Mouse (Mus musculus): Measurements from ENCODE around the gene Smbd1. TPM values are rescaled to one million over a fixed set of nuclear protein-coding genes. Genes with fewer than 3 reads are reported as not detected.
A peak's percentile ranks its signal among the peaks of the same experiment; 100 is the strongest.

Gene Smbd1
- total RNA-seq, 1 experiment from 2014 or later, result not detected

DNA sequence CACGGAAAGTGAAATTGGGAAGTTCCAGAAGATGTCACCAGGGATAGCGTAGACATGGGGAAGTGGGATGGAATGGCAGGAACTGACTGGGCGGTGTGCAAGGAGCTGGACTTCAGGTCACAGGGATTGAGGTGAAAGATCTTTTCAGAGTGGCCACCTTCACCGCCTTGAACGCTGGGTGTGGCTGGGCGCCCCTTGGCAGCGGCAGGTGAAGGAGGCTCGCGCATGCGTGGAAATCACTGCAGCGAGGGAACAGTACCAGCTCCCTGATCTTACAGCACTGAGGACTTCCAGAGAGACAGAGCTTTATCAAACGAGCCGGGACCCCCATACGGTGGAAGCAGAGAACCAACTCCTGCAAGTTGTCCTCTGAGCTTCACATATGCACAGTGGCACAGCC lies 4.3 kb upstream of the Smbd1 start:
- 0 out of 2 replicates have a peak, but pooled peaks have one; percentile 38 for ATAC-seq (replicated peaks; ENCODE audit: low read depth, poor library complexity, severe bottlenecking)

DNA sequence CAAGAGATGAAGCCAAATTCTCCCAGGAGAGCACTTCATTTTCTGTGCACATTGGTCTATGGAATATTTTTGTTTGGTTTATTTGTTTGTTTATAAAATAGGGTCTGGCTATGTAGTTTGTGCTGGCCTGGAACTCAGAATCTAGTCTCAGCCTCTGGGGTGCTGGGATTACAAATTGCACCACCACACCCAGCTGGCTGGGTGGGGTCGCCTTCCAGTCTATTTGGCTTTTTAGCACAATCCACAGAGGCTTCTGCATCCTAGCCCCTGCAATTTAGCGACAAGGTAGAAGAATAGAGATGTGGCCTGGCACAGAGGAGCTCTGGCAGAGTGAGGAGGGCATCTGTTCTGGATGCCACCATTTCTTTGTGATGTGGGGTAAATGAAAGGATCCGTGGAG lies 3.5 kb upstream of the Smbd1 start:
- no peak for ATAC-seq (replicated peaks; ENCODE audit: low read depth, poor library complexity, severe bottlenecking)

DNA sequence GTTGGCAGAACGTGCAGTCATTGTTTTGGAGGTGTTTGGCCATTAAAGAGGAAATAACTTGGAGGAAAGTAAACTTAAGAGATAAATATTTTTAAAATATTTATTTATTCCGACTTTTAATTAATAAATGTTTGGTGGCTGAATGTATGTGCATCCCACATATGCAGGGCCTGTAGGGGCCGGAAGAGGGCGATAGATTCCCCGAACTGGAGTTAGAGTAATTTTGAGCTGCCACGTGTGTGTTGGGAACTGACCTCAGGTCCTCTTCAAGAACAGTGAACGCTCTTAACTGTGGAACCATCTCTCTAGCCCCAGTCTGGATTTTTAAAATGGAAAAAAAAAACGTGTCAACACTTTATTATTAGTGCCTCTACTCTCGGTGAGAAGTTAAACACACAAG lies 3.1 kb upstream of the Smbd1 start:
- ATAC-seq (replicated peaks; ENCODE audit: low read depth, poor library complexity, severe bottlenecking), result no peak

DNA sequence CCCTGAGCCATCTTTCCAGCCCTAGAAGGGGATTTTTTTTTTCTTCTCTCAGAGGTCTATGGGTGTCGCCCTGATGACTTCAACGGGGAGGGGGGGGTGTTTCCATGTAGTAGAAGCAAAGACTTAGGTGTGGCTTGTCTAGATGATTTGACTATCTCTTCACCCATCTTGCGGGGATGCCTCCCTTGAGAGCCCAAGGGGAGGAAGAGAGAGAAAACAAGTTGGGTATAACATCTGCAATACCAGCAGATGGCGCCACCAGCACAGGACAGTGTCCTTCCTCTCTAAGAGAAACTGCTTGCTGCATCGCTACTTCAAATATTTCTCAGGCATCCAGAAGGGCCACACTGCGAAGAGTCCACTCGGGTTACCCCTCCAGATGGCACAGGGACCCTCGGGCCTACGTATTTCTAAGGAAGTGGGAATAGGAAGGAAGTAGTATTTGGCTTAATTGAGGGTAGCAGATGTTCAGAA lies 2.6 kb upstream of the Smbd1 start:
- ATAC-seq (replicated peaks; ENCODE audit: low read depth, poor library complexity, severe bottlenecking), result peak; percentile 93

DNA sequence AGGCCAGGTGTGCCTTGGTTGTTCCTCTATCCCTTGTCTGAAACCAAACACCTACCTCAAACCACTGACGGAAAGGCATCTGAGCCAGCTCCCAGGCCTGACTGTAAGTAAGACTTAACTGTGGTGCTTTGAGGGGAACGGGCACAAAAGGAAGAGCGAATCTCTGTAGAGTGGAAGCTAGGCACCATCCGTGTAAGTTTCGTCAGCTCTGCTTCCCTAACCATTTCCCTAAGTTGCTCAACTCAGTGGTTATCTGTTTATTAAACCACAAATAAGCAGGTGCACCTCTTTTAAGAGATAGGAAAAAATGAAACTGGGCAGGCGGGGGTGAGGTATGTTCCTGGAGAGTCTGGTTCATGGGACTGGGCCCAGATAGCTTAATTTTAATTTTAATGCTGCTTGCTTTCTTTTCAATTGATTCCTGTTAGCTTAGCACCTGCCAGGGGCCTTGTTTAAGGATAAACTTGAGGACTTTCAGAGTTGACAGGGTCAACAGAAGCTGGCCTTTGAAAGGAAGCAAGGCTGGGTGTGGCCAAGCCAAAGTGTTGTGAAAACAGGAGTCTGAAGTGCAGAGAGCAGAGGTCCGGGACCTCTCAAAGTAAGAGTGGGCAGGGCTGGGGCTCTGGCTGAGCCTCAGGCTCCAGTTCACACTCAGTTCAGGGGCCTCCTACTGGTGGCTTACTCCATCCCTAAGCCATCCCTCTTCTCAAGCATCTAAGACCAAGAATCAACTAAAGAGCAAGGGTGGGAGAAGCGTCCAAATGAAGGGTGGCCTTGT lies 2.7 kb downstream of the Smbd1 start:
- 0 out of 2 replicates have a peak, but pooled peaks have one; percentile 15 for ATAC-seq (replicated peaks; ENCODE audit: low read depth, poor library complexity, severe bottlenecking)

- ATAC-seq (replicated peaks; ENCODE audit: low read depth, poor library complexity, severe bottlenecking), result 0 out of 2 replicates have a peak, but pooled peaks have one; percentile 29
Measured at GRCm38 (mm10) chr16:32805151-32805550, 5.1 kb downstream of the Smbd1 start.

DNA sequence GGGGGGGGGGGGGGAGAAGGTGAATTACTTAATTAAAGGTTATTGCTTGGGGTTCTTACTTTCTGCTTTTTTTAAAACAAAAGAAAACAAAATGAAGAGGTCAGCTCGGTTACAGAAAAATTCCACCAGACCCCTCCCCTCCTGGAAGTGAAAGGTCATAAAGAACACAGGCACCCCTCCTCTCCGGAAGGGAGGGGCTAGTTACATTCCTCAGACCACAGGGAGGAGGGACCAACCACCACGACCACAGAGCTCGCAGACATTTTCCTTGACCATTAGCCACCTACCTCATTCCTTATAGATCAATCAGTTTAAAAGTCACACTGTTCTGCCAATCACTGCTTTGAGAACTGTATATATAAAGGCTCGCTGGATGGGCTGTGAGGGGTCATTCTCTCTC lies 6.4 kb downstream of the Smbd1 start:
- ATAC-seq (replicated peaks; ENCODE audit: low read depth, poor library complexity, severe bottlenecking), result no peak

DNA sequence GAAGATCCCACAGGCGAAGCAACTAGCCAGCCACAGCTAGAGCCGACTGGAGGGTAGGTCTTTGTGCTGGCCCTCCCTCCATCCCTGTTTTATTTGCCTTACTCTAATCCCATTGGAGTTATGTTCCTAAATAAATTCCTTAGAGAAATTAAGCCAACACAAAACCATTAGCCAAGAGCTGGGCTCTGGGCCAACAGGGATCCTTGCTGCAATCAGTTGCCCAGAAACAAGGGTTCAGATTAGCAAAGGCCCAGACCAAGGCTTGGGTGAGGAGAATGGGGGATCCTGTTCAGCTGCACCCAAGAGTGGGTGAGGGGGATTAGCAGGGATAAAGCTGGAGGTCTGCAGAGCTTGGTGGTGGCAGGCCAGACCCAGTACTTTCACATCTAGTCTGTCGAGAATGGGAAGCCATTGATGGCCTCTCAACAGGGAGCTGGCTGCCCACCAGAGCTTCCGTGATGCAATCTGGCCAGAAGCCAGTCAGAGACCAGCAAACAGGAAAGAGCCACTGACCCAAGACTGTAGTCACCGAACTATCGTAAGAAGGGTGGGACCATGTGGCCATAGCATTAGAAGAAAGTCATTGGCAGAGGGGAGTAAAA lies 6.9 kb downstream of the Smbd1 start:
- 0 out of 2 replicates have a peak, but pooled peaks have one; percentile 51 for ATAC-seq (replicated peaks; ENCODE audit: low read depth, poor library complexity, severe bottlenecking)

DNA sequence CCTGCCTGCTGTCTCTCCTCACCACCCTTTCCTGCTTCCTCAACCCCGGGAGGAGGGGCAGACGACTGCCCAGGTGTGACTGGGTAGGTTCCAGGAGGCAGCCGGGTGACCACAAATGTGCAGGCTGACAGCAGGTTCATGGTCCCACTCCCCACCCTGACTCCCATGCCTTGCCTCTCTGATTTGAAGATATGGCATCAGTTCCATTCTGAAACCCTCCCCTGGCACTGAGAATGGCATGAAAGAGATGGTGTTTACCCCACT lies 12.9 kb downstream of the Smbd1 start, which contains the start of gene Muc20:
Muc20 (minus strand) TSS at position 10 of the 264 bp plus-strand sequence.
- ATAC-seq (replicated peaks; ENCODE audit: low read depth, poor library complexity, severe bottlenecking), result no peak

DNA sequence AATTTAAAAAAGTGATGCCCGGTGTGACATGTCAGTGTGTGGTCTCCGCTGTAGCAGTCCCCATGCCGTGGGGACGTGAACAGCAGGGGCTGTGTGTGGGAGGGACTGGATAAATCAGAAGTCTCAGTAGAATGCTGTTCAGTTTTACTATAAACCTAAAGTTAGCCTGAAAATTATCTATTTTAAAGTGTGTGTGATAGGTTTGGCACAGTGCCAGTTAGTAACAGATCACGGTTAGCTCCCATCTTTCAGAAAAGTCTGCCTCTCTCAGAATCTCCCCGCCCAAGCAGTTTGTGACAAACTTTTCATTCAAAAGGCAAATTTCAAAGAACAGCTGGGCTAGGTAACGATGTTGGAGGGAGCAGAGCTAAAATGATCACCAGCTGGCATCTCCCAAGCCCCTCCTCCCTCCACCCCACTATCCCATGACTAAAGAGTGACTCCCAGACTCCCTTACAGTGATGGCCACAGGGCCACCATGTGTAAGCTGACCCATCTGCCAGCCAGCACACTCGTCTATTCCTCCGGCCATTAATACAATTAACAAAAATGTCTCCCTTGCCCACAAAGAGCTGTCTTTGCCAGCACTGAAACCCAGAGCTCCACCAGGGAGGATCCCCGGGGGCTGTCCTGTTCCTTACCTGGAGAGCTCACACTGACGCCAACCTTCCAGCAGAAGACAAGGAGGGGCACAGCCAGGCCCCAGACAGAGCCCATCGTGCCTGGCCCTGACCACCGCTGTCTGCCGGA lies 13.4 kb downstream of the Smbd1 start:
- ATAC-seq (replicated peaks; ENCODE audit: low read depth, poor library complexity, severe bottlenecking), result no peak

DNA sequence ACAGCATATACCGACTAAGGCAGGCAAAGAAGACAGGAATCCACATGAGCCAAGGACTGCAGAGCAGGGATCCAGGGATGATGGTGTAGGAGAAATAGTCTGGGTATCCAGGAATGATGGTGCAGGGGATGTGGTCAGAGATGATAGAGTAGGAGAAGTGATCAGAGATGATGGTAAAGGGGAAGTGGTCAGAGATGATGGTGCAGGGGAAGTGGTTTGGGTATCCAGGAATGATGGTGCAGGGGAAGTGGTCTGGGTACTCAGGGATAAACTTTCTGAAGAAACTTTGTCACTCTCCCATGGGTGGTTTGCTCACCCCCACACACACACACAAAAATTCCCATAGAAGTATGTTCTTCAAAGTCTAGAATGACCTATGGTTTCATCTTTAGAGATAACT lies 15.1 kb downstream of the Smbd1 start:
- ATAC-seq (replicated peaks; ENCODE audit: low read depth, poor library complexity, severe bottlenecking), result peak; percentile 80

DNA sequence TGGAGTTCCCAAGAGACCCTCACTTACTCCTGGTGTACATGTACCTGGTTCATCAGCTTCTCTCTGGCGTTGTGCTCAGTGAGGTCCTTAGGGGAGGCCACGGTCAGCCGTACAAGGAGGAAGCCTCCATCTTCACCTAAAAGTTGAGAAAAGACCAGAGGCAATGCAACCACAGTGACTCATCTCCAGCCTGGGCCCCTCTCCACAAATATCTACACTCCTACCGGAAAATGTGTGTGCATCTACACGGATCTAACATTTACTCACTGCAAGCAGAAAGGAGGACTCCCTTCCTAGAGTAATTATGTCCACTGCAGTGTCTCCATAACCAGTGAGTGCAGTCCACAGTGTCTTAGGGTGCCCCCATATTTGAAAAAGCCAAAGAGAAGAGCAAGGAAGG lies 20.2 kb downstream of the Smbd1 start:
- no peak for ATAC-seq (replicated peaks; ENCODE audit: low read depth, poor library complexity, severe bottlenecking)

GRCm38 (mm10) chr16:32784840-32785239 lies 25.4 kb downstream of the Smbd1 start:
- ATAC-seq (replicated peaks; ENCODE audit: low read depth, poor library complexity, severe bottlenecking), result no peak

DNA sequence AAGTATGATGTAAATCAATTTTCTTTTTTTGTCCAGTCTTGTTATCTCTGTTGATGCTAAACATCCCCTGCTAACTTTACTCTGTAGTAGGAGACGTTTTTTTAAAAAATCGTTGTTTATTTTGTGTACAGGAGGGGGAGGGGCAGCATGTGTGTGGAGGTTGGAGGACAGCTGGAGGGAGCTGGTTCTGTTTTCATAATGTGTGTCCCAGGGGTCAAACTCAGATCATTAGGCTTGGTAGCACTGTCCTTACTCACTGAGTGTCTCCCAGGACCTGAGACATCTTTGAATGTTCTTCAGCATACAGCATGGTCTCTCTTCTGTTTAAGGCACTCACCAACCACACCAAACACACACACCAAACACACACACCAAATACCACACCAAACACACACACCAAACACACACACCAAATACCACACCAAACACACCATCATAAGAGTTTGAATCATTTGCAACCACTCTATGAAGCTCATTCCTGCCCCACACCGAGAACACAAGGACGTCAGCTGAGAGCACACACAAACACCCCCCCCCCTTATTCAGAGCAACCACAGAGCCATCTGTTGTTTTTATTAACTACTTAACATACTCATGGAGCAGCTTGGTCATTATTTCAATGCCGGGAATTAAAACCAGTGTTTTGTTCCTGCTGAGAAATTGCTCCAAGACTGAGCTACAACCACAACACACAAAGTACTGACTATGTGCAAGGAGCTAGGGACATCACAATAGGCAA lies 26.8 kb downstream of the Smbd1 start:
- no peak for ATAC-seq (replicated peaks; ENCODE audit: low read depth, poor library complexity, severe bottlenecking)

- no peak for ATAC-seq (replicated peaks; ENCODE audit: low read depth, poor library complexity, severe bottlenecking)
Measured at GRCm38 (mm10) chr16:32778956-32779355, 31.3 kb downstream of the Smbd1 start.

DNA sequence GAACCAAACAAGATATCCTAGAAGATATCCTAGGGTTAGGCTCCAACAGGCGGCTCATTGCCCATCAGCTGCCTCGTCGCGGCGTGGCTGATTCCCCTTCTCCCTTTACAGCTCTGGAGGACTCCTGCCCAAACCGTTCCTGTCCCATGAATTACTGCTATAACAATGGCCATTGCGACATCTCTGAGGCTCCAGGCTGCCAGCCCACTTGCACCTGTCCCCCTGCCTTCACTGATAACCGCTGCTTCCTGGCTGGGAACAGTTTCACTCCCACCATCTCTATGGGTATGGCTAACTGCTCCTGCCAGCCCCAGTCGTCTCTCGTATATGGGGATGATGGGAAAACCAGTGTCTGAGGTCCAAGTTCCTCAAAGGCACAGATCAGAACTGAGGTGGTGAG lies 33.6 kb downstream of the Smbd1 start:
- ATAC-seq (replicated peaks; ENCODE audit: low read depth, poor library complexity, severe bottlenecking), result no peak

DNA sequence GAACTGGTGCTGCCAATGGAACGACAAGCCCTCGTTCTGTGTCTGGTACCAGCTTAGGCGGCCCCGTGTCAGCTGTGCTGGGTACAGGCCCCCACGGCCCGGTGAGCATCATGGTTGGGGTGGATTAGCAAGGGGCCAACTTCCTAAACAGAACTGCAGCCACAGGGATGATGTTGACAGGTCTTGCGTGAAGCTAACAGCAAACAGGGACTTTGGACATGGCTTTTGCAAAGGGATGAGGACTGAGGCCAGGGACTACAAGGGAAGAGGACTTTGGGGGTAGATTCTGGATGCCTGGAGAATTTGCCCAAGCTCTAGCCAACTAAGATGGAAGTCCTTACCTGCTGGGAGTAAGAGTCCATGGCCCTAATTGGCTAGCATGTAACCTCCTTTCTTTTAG lies 43.4 kb downstream of the Smbd1 start:
- ATAC-seq (replicated peaks; ENCODE audit: low read depth, poor library complexity, severe bottlenecking), result no peak

- ATAC-seq (replicated peaks; ENCODE audit: low read depth, poor library complexity, severe bottlenecking), result no peak
Measured at GRCm38 (mm10) chr16:32764961-32765360, 45.3 kb downstream of the Smbd1 start.

GRCm38 (mm10) chr16:32764550-32764949 lies 45.7 kb downstream of the Smbd1 start:
- no peak for ATAC-seq (replicated peaks; ENCODE audit: low read depth, poor library complexity, severe bottlenecking)

Measured in common myeloid progenitor, adult 5-6 weeks (primary cell).